Mouse (Mus musculus): ENCODE data around the gene Emc8.

Gene Emc8

DNA sequence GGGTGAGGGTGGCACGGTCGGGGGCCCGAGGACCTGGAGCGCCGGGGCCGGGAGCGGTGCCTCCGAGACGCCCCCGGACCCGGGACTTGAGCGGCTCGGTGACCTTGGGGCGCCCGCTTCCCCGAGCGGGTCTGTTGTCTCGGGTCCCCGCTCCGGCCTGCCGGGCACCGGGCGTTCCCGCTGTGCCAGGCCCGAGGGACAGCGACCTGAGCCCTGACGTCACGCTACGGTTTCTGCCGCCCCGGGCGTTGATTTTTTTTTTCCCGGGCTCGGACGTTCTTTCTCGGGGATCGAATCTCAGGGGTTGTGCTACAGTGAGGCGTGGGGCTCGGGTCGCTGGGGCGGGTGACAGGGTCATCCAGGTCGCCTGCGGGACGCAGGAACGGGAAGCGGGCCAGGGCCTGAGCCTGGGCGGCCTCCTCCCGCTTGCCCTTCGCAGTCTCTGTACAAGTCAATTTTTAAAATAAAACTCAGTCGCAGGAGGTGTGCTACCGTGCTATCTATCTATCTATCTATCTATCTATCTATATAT, at the start of gene Emc8:
Gene Emc8, minus strand, starts transcription at position 200 of the 532 bp plus-strand sequence.
- DNase-seq (ENCODE audit: low spot score): peak; percentile 24

DNA sequence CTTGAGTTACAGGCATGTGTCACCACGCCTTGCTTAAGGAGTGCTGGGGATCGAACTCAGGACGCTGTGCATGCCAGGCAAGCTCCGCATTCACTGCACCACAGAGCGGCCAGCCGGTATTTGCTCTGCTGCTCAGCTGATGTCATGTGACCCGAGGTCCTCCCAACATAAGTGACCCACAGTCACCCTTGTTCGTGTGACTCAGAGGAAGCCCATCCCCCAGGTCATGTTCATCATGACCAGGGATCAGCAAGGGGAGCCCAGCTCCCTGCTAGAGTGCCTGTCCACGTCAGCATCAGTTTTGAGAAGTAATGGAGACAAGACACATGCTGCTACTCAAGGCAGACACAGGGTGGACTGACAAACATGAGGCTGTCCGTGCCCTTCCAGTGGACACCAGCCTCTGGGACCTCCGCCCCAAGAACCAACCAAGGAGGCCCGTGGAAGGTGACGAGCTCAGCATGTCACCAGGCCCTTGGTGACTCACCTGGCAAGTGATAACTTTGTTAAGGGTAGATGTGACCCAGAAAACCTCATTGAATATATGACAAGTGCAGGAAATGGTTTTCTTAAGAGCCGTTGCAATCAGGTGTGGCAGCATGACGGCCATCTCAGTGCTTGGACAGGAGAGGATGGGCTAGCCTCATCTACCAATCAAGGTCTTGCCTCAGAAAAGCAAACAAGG, 47.8 kb upstream of the Emc8 start:
- no peak for DNase-seq (ENCODE audit: low spot score)

DNA sequence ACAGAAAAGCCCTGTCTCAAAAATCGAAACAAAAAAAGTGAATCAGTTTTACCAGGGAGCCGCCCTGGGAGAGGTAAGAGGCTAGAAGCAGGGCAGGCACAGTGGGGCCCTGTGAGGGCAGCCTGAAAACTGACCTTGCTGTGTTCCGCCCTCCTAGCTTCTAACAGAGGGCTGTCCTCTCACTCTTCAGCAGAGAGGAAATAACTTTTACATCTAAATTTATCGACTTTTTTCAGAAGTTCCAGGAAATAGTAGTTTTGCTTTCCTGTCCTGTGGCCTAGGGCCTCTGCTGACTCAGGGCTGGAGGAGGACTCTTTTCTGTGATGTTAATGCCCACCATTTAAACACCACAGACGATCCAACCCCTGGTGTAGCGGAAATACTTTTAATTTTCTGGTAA, 46.8 kb upstream of the Emc8 start:
- no peak for DNase-seq (ENCODE audit: low spot score)

DNA sequence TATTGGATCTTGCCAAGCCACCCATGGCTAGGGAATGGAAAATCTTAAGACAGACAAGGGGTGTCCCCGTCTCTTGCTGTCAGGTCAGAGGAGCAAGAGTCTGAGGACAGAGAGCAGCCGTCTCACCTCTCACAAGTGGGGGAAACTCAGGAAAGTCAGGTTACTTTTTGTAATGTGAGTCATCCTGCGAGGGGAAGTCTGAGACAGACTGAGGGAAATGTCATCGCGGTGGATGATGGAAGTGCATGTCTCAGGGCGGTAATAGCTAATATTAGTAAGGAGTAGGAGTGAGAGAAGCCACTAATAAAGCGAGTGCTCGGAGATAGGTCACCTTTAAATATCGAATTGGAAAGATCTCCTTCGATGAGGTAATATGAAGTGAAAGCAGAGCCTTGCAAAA, 40.8 kb upstream of the Emc8 start:
- no peak for DNase-seq (ENCODE audit: low spot score)

DNA sequence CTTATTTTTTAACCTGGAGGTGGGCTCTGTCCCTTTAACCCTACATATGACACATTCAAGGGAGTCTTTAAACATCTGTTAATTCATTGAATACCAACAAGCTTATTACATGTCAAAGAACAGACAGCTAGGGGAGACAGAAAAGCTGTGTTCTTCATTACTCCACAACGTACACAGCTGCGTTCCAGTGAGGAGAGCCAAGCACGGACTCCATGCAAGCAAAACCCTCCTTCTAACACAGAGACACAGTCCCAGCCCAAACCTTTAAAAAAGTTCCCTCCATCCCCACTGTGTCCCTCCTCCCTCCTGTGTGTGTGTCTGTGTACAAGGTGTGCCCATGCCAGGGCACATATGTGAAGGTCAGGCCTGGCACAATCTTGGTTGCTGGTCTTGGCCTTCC, 37.8 kb upstream of the Emc8 start:
- DNase-seq (ENCODE audit: low spot score): no peak

DNA sequence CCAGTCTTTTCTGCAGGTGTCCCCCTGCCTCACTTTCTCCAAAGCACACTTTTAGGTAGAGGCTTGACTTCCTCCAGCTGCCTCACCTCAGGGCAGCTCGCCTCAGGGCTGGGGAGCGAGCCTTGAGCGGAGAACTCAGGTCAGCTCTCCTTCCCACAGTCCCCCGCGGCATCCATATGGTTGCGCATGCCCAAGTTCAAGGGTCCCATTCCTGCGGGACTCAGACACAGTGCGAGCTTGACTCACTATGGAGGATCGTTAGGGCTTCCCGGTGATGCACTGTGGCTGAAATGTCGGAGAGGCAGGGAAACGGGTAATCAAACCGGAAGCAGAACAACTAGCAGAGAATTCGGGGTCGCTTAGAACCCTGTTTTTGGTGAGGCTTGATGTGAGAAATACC, 36.8 kb upstream of the Emc8 start:
- DNase-seq (ENCODE audit: low spot score): no peak

DNA sequence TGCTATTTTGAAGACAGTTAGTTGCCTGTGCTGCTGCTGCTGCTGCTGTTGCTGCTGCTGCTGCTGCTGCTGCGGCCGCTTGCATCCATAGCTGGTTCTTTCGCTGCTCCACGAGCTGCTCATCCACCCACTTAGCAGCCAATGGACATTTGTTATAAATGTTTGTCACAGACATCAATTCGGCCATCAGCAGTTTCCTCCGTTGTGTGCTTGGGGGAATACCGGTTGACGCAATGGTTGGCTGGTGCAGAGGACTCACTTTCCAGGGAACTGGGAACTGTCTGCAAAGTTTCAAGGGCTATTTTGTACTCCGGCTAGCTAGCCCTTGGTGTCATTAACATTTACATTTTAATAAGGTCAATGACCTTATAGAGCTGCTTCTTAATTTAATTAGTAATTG, 35.8 kb upstream of the Emc8 start:
- no peak for DNase-seq (ENCODE audit: low spot score)

DNA sequence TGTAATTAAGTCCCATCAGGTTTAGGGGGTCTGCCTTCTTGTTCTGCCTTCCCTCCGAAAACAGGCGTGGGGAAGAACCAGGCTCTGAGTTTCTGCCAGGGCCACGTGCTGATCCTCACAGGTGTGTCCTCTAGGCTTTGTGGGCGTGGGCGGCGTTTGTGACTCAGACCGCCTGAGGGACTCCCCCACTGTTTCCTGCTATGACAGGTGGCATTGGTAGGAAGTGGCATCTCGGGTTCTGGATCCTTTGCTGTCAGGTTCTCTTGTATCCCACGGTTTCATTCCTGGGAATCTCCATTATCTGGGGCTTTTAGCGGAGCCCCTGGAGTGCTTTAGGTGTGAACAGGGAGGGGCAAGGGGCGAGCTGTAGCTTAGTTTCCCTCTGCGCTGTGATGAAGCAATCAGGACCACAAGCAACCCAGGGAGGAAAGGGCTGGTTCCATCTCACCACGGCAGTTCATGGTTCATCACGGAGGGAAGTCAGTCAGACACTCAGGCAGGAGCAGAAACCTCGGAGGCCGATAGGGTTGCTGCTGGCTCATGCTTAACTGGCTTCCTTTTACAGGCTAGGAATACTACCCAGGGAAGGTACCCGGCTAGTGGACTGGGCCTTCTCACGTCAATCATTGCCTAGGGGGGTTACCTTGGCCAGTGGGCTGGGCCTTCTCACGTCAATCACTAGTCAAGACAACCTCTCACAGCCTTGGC, 33.5 kb upstream of the Emc8 start:
- peak; percentile 47 for DNase-seq (ENCODE audit: low spot score)

DNA sequence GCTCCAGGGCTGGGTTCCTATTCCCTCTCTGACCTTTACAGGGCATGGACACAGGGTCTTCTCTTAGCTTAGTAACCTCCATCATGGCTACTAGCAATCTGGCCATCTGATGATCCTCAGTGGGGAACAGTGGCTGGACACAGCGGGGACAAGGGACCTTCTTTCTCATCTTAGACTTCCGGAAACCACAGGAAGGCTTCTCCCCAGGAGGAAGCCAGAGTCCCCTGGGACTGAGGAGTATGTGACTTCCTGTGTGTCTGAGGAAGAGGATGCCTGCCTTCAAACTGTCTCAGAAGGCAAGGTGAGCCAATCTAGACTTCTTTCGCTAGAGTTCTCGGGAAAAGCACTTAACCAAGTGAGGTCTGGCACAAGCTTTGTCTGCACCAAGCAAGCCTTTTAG, 31.7 kb upstream of the Emc8 start:
- DNase-seq (ENCODE audit: low spot score): no peak

DNA sequence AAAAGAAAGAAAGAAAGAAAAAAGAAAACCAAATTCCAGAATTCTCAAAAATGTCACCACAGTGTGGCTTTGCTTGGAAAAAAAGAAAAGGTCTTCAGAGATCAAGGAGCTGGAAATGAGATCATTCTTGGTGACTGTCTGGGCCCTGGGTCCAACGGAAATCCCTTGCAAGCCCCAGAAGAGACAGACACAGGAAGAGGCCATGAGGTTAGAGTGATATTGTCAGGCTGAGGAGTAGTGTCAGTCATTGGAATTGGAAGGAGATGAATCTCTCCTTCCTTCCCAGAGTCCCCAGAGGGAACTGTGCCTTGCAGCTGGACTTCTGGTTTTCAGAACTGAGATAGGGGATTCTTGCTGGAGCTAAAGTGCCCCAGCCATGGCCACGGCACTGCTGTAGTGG, 31.2 kb upstream of the Emc8 start:
- DNase-seq (ENCODE audit: low spot score): no peak

DNA sequence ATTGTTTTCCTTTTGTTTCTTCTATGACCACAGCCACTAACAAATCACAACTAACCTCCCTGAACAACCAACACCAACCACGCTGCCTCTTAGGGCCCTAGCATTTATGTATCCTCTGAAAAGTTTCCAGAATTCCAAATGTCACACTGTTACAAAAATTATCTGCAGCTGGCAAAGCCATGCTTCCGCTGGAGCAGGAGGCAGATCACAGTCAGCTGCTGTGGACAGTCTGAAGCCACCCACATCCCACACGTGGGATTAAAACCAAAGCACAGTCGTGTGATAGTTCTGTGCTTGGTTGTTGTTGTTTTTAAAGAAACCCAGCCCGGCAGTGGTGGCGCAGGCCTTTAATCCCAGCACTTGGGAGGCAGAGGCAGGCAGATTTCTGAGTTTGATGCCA, 30.7 kb upstream of the Emc8 start:
- DNase-seq (ENCODE audit: low spot score): no peak

DNA sequence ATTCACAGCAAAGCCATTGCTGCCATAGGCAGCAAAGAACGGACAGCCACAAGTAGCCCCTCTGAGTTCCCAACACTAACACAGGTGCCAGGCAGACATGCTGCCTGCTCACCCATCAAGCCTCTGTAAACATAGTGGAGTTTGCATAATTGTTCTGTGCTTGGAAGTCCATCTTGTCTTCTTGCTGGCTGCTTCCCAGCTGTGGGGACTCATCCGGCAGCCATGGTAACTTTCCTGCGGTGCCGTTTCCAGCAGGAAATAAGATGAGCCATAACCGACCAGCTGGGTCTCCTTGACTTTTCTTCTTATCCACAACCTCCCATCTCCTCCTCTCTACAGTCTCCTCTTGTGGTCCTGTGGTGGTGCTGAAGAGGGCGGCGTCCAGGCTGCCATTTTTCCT, 30.1 kb upstream of the Emc8 start:
- no peak for DNase-seq (ENCODE audit: low spot score)

DNA sequence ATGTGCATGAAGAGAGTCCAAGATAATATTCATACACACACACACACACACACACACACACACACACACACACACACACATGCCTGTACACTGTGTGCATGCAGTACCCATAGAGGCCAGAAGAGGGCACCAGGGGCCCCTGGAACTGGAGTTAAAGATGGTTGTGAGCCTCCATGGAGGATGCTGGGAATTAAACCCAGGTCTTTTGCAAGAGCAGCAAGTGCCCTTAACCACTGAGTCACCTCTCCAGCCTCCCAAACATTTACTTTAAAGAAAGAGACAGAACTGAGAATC, 29.6 kb upstream of the Emc8 start:
- DNase-seq (ENCODE audit: low spot score): no peak

DNA sequence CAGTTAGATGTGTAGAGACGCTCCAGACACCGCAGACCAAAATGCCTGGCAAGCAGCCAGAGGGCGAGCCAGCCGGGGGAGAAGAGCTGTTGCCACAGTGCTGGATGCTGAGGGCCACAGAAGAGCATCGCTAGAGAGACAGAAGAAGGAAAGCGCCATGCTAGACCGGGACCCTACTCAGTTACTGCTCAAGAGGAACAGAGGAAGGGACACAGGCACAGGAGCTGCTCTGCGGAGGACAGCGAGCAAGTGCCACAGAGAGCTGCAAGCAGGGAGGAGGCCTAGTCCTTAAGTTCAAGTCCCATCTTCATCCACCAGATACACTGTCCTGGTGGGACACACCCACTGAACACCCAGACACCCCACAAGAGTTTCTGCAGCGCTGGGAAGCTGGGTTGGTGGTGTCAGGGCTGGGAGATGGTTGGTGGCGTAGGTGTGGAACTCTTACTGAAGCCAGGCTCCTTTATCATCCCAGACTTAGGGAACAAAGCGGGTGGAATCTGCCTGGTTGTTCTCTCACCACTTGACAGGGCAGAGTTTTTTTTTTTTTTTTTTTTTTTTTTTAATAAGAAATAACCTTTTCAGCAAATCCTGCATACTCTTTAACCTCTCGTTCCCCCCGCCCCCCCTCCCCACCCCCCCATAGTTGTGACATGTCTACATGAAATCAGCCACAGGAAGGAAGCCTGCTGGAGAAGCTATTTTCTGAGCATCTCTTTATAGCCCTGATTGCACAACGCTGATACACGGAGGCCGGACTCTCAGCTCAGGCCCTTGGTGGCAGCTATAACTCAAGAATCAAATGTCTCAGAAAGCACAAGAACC, 29.0 kb upstream of the Emc8 start:
- peak; percentile 46 for DNase-seq (ENCODE audit: low spot score)

DNA sequence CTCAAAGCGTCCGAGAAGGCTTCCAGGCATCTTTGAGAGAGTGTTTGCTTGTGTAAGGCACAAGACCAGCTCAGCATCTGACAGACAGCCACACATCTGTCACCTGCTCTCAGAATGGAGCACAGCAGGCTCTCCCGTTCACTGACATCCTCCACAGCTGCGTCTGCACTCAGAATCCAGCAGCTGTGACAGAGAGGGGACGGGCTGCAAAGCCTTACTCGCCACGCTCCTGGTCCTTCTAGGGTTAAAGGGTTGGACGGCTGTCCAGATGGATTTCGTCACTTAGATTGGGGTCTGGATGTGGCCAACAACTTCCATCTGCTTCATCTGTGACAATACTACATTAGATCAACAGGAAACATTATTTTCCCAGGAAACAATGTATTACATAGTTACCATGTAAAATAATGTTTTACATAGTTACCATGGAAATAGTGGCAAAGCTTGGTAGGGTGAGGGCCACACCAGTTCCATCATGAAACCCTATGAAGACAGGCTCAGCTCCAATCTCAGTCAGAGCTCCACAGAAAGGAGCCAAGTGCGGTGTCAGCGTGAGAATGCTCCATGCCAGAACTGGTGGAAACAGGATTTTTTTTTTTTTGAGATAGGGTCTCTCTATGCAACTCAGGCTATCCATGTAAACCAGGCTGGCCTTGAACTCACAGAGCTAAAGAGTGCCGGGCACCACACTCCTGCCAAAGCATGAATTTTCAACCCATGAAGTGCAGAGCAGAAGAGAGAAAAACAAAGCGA, 28.2 kb upstream of the Emc8 start:
- no peak for DNase-seq (ENCODE audit: low spot score)

DNA sequence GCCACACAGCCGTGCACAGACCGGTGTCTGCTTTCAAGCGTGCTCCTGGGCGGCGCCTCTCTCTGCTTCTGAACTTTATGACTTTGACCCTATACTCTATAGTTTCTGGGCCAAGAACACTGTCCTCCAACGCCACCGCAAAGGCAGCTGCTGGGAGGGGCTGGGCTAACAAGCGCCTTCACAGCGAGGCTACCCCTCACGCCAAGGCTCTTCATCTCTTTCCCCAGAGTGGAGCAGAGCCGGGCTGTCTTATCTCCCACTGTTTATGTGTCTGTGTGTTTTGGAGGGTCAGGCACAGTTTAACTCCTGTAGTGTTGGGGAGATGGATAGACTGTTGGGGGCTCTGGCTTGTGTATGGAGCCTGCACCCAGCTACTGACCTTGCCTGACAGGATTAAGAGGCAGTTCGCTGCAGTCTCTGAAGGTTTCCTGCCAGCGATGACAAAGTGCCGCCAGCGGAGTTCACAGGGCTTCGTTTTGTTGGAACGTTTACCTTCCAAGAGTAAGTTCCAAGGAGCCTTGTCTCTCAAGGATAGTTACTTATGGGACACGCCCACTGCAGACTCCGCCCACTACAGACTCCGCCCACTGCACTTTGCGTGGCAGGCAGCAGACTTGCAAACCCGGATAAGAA, 25.6 kb upstream of the Emc8 start:
- peak; percentile 71 for DNase-seq (ENCODE audit: low spot score)

DNA sequence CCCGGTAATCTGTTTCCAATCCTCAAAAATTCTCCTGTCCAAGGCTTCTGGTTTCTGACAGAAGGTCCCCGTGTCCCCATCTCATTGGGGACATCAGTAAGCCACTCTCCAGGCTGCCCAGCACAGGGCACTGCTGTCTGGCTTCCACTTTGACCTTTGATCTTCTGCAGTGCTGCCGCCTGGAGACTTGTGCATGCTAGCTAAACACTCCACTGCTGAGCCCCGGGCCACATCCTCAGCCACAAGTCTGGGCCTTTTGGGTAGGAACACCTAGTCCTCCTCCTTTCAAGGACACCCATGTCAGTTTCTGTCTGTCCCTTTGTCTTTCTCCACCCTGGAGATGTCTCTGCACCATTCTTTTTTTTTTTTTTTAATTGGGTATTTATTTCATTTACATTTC, 24.6 kb upstream of the Emc8 start:
- DNase-seq (ENCODE audit: low spot score): no peak

DNA sequence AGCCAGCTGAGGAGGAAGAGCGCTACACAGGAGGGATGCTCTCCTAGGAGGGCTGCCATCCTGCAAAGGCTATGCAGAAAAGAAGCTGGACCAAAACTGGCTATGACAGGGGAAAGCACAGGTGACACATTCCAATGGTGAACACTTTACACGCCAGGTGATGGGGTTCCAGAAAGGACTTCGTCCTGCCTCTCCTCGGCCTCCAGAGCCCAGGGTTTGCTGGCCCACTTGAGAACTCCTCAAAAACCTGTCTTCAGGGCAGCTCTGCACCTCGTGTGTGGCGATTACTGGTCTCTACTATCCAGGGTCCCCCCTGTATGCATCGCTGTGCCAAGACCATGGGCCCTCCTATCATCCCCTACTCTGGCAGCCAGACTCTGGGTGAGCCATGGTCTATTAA, 20.1 kb upstream of the Emc8 start:
- DNase-seq (ENCODE audit: low spot score): no peak

DNA sequence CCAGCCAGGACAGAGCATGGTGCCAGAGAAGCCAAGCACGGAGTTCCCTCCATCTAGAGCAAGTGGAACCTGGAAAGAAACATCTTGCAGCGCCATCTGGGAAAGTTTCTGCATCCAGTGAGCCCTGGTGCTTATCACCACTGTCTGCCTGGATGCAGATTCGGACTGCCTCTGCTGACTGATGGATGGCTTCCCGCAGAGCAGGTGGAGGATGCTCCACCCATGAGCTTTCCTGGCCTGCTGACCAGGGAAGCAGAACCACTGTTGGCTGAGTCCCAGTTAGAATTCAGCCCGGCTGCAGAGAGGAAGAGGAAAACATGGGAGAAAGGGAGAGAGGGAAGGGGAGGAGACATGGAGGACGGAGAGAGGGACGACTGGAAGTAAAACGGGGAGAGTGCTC, 19.4 kb upstream of the Emc8 start:
- DNase-seq (ENCODE audit: low spot score): peak; percentile 35

DNA sequence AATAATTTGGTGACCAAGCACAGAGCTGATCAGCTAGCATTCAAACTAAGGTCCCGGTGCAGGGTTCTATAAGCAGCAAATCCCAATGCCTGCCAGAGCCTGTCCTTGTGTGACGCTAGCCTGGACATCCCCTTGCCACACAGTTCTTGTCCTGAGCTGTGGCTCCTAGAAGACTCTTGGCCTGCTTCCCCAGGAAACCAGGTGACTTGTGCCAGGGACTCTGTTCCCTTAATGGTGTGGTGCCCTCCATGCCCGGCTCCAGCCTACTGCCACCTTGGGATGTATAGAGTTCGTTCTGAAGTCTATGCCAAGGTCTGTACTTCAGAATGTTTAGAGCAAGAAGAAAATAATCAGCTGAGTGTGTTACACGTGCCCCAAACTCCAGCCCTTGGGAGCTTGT, 18.2 kb upstream of the Emc8 start:
- DNase-seq (ENCODE audit: low spot score): no peak

DNA sequence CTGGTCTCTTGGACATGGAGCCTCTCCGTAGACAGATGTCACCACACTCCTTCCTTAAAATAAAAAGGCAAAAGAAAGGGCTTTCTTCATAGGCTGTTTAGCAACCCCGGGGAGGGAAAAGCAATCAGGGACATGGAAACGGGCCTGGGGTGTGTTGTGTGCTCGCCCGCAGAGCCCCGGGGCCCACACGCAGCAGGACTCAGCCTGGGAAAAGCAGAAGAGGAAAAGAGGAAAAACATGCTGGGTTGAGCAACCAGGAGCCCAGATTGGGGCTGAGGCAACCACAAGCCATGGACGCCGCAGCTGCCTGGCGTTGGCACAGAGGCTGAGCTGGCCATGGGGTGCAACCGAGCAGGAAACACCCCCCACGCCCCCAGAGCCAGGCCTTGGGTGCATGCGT, 17.7 kb upstream of the Emc8 start:
- no peak for DNase-seq (ENCODE audit: low spot score)

DNA sequence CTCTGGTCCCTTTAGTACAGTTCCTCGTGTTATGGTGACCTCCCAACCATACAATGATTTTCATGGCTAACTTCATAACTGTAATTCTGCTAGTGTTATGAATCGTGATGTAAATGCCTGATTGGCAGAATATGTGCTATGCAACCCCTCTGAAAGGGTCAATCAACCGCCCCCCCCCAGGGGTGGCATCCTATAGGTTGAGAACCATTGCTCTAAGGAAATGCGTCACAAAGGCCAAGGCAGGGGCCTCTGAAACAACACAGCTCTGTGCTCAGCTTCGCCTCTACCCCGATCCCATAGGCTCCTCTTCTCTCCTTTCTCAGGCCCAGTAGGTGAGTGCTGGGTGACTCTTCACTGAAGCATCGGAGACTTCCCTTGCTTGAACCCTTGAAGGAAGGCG, 17.2 kb upstream of the Emc8 start:
- DNase-seq (ENCODE audit: low spot score): no peak
